Mouse (Mus musculus): ENCODE results near the gene Plch2.

- no peak for TF ChIP-seq USF1 (IDR thresholded peaks at IDR 0.05; ENCODE audit: low read depth)
- no peak for TF ChIP-seq MAX (IDR thresholded peaks at IDR 0.05; ENCODE audit: low read depth)
- TF ChIP-seq E2F4 (IDR thresholded peaks at IDR 0.05; ENCODE audit: insufficient read depth) = peak; percentile 51
- TF ChIP-seq POLR2A (IDR thresholded peaks at IDR 0.05; ENCODE audit: insufficient read length, low read depth) = peak; percentile 83
- no peak for TF ChIP-seq CEBPB (IDR thresholded peaks at IDR 0.05; ENCODE audit: insufficient read depth, poor library complexity, severe bottlenecking)
- no peak for TF ChIP-seq TCF12 (IDR thresholded peaks at IDR 0.05; ENCODE audit: insufficient read depth, poor library complexity, severe bottlenecking)
- peak in 1 of 3 experiments; percentile 21 for TF ChIP-seq MYOD1 (IDR thresholded peaks at IDR 0.05; ENCODE audit: control insufficient read depth in 1 of 3, insufficient read length in 2 of 3, low read depth in 2 of 3)
- peak; percentile 61 for TF ChIP-seq POLR2AphosphoS2 (IDR thresholded peaks at IDR 0.05; ENCODE audit: insufficient read length, low read depth)
- no peak for TF ChIP-seq MYOG (IDR thresholded peaks at IDR 0.05; ENCODE audit: control insufficient read depth in 1 of 3, insufficient read depth in 1 of 3, insufficient read length in 2 of 3, low read depth in 2 of 3)
- no peak for TF ChIP-seq SRF (IDR thresholded peaks at IDR 0.05; ENCODE audit: control insufficient read depth, insufficient read length, low read depth)
- TF ChIP-seq TCF3 (IDR thresholded peaks at IDR 0.05; ENCODE audit: insufficient read length, low read depth) = no peak
- no peak for TF ChIP-seq REST (IDR thresholded peaks at IDR 0.05; ENCODE audit: insufficient read depth, insufficient read length)
These were observed 92.5 kb downstream of the Plch2 start, which contains the start of gene Pank4 for GRCm38 (mm10) chr4:154963901-154964580.
